Mouse (Mus musculus) gastrocnemius, adult 18-20 months (tissue): ENCODE data around the gene Ptpn13. TPM values are rescaled to one million over a fixed set of nuclear protein-coding genes. Genes with fewer than 3 reads are reported as not detected.
A peak's percentile ranks its signal among the peaks of the same experiment; 100 is the strongest.

ENCODE experiments used
- DNase-seq: peaks from one replicate; pipeline ENCODE4 v3.0.0; 2021; ENCODE audit warnings: low spot score
- total RNA-seq, 2 experiments: library from RNA; stranded (reverse); gene quantifications; 2 replicates each; pipeline ENCODE4 v1.2.3; 2021

The Ptpn13 gene
- total RNA-seq, 2 experiments from 2014 or later = 1.7 to 2.3 TPM

GRCm38 (mm10) chr5:103422609-103423008, 2.4 kb upstream of the Ptpn13 start:
- no peak for DNase-seq

- DNase-seq = no peak
Observed at GRCm38 (mm10) chr5:103423305-103423926, 1.6 kb upstream of the Ptpn13 start.

GRCm38 (mm10) chr5:103423927-103424315, 1.1 kb upstream of the Ptpn13 start:
- DNase-seq = no peak

GRCm38 (mm10) chr5:103425363-103426031, 505 bp downstream of the Ptpn13 start:
- peak; percentile 21 for DNase-seq

GRCm38 (mm10) chr5:103426250-103426649, 1.3 kb downstream of the Ptpn13 start:
- DNase-seq = no peak

- DNase-seq = no peak
Observed at GRCm38 (mm10) chr5:103430986-103431385, 6.0 kb downstream of the Ptpn13 start.

- no peak for DNase-seq
Observed at GRCm38 (mm10) chr5:103431479-103431878, 6.5 kb downstream of the Ptpn13 start.

- DNase-seq = peak; percentile 25
Observed at GRCm38 (mm10) chr5:103436039-103436944, 11.3 kb downstream of the Ptpn13 start.

- no peak for DNase-seq
Observed at GRCm38 (mm10) chr5:103437714-103438113, 12.7 kb downstream of the Ptpn13 start.

GRCm38 (mm10) chr5:103439171-103439570, 14.2 kb downstream of the Ptpn13 start:
- DNase-seq = no peak

- DNase-seq = no peak
Observed at GRCm38 (mm10) chr5:103440418-103441276, 15.7 kb downstream of the Ptpn13 start.

GRCm38 (mm10) chr5:103441706-103442105, 16.7 kb downstream of the Ptpn13 start:
- no peak for DNase-seq

- no peak for DNase-seq
Observed at GRCm38 (mm10) chr5:103442269-103442688, 17.3 kb downstream of the Ptpn13 start.

- DNase-seq = no peak
Observed at GRCm38 (mm10) chr5:103442921-103443320, 17.9 kb downstream of the Ptpn13 start.

- no peak for DNase-seq
Observed at GRCm38 (mm10) chr5:103445383-103445782, 20.4 kb downstream of the Ptpn13 start.

- DNase-seq = no peak
Observed at GRCm38 (mm10) chr5:103447806-103448416, 22.9 kb downstream of the Ptpn13 start.

GRCm38 (mm10) chr5:103448470-103448869, 23.5 kb downstream of the Ptpn13 start:
- DNase-seq = no peak

- DNase-seq = no peak
Observed at GRCm38 (mm10) chr5:103450663-103451062, 25.7 kb downstream of the Ptpn13 start.

- no peak for DNase-seq
Observed at GRCm38 (mm10) chr5:103453361-103454140, 28.6 kb downstream of the Ptpn13 start.

GRCm38 (mm10) chr5:103456794-103457193, 31.8 kb downstream of the Ptpn13 start:
- no peak for DNase-seq
